Mouse (Mus musculus) WW6 (cell line): ENCODE measurements at regions not wholly inside any gene's neighbourhood (a gene's known extent, or its start where the extent isn't known, plus 50 kb on each side); places are given as distances from the start of the nearest gene placed in this dataset.

Experiments
- DNase-seq: peaks from one replicate; pipeline ENCODE4 v3.0.0-alpha.2; 2013; ENCODE audit warnings: low read depth, low spot score

GRCm38 (mm10) chr9:32906233-32906872, 270.3 kb downstream of the Ets1 start:
- DNase-seq = no peak

GRCm38 (mm10) chr9:32910641-32911040, 274.6 kb downstream of the Ets1 start:
- no peak for DNase-seq

GRCm38 (mm10) chr9:32915633-32916032, 279.6 kb downstream of the Ets1 start:
- no peak for DNase-seq

GRCm38 (mm10) chr9:32916731-32917130, 280.7 kb downstream of the Ets1 start:
- no peak for DNase-seq

- no peak for DNase-seq
Measured at GRCm38 (mm10) chr9:32923925-32924324, 287.9 kb downstream of the Ets1 start.

GRCm38 (mm10) chr9:32924333-32924886, 288.4 kb downstream of the Ets1 start:
- no peak for DNase-seq

- no peak for DNase-seq
Measured at GRCm38 (mm10) chr9:32925036-32925435, 289.0 kb downstream of the Ets1 start.

GRCm38 (mm10) chr9:32925720-32926595, 289.9 kb downstream of the Ets1 start:
- DNase-seq = no peak

GRCm38 (mm10) chr9:32927656-32928055, 291.6 kb downstream of the Ets1 start:
- no peak for DNase-seq

GRCm38 (mm10) chr9:32928289-32929000, 292.4 kb downstream of the Ets1 start:
- no peak for DNase-seq

- DNase-seq = no peak
Measured at GRCm38 (mm10) chr9:32929331-32929730, 293.3 kb downstream of the Ets1 start.

- no peak for DNase-seq
Measured at GRCm38 (mm10) chr9:32929826-32930225, 293.8 kb downstream of the Ets1 start.

- no peak for DNase-seq
Measured at GRCm38 (mm10) chr9:32931266-32932005, 295.4 kb downstream of the Ets1 start.

GRCm38 (mm10) chr9:32933237-32934071, 297.4 kb downstream of the Ets1 start:
- DNase-seq = no peak

GRCm38 (mm10) chr9:32934436-32934835, 298.4 kb downstream of the Ets1 start:
- DNase-seq = no peak

- no peak for DNase-seq
Measured at GRCm38 (mm10) chr9:32936462-32936861, 300.4 kb downstream of the Ets1 start.

- DNase-seq = no peak
Measured at GRCm38 (mm10) chr9:32937391-32937790, 301.4 kb downstream of the Ets1 start.

- DNase-seq = no peak
Measured at GRCm38 (mm10) chr9:32938857-32939256, 302.8 kb downstream of the Ets1 start.

GRCm38 (mm10) chr9:32939626-32940025, 303.6 kb downstream of the Ets1 start:
- DNase-seq = no peak

GRCm38 (mm10) chr9:32940111-32940813, 304.2 kb downstream of the Ets1 start:
- DNase-seq = peak; percentile 33
